Mouse (Mus musculus) liver, adult 2 months (tissue): Measurements from ENCODE around the gene Nfatc2. TPM values are rescaled to one million over a fixed set of nuclear protein-coding genes. Genes with fewer than 3 reads are reported as not detected.

Experiments
- DNase-seq: peaks from one replicate; pipeline ENCODE4 v3.0.0-alpha.2; 2011; ENCODE audit warnings: low read depth, low spot score; ENCODE audit errors: extremely low read depth
- H3K27ac ChIP-seq: fragments of 200-500 bp; replicated peaks from 2 replicates; pipeline ENCODE4 v1.5.1; 2012; ENCODE audit warnings: low read depth, mild to moderate bottlenecking, control low read depth, inconsistent platforms, low read length; ENCODE audit not compliant: insufficient read depth
- H3K27me3 ChIP-seq: fragments of 200-500 bp; 2 replicates; pipeline ENCODE4 v1.6.1; 2012; ENCODE audit warnings: mild to moderate bottlenecking, moderate library complexity, low read length, inconsistent platforms; ENCODE audit not compliant: control insufficient read depth, insufficient read depth
- H3K36me3 ChIP-seq: fragments of 200-500 bp; 2 replicates; pipeline ENCODE4 v1.6.1; 2012; ENCODE audit warnings: low read length, inconsistent platforms; ENCODE audit not compliant: control insufficient read depth, insufficient read depth
- H3K4me1 ChIP-seq: fragments of 200-500 bp; 2 replicates; pipeline ENCODE4 v1.6.1; 2011; ENCODE audit warnings: low read length; ENCODE audit not compliant: control insufficient read depth, insufficient read depth
- H3K4me3 ChIP-seq: fragments of 200-500 bp; 2 replicates; pipeline ENCODE4 v1.5.1; 2011; ENCODE audit warnings: low read depth, mild to moderate bottlenecking, control low read depth, low read length, moderate library complexity; ENCODE audit not compliant: insufficient read depth
- H3K79me2 ChIP-seq: fragments of 200-500 bp; 2 replicates; pipeline ENCODE4 v1.6.1; 2012; ENCODE audit warnings: inconsistent platforms, mild to moderate bottlenecking, low read length, moderate library complexity; ENCODE audit not compliant: control insufficient read depth, insufficient read depth
- H3K9ac ChIP-seq: fragments of 200-500 bp; 2 replicates; pipeline ENCODE4 v1.6.1; 2012; ENCODE audit warnings: low read depth, mild to moderate bottlenecking, control low read depth, inconsistent platforms, low read length
- CTCF ChIP-seq: fragments of 200-500 bp; IDR thresholded peaks from 2 replicates; pipeline ENCODE4 v1.5.1; 2011; ENCODE audit warnings: low read depth, low read length, control low read depth
- POLR2A ChIP-seq: fragments of 200-500 bp; IDR thresholded peaks from 2 replicates; pipeline ENCODE4 v1.6.1; 2011; ENCODE audit warnings: low read length, control low read depth; ENCODE audit not compliant: insufficient read depth; ENCODE audit errors: extremely low read depth
- WGBS: fragments of 180-500 bp; shearing (Covaris S2); methylation state at CpG from one replicate; pipeline ENCODE4 v1.1.7; 2018; 5-methylcytosine and 5-hydroxymethylcytosine counted together
- polyA plus RNA-seq: library from polyadenylated mRNA; depleted of rRNA; stranded (reverse); fragments of >200 nt; gene quantifications from 2 replicates; pipeline ENCODE4 v1.2.3, GENCODE M21; 2012
- total RNA-seq: library from RNA; depleted of rRNA; stranded (reverse); fragments of >200 nt; gene quantifications from 2 replicates; pipeline ENCODE4 v1.2.3, GENCODE M21; 2014

Nfatc2 gene
- total and polyA plus RNA-seq, 2 experiments: 0.09 to 0.20 TPM

- DNase-seq: no peak
- no peak overlapping the region for H3K4me3 ChIP-seq
- no peaks in the 10 kb centered on the region for H3K27me3 ChIP-seq
- peaks cover 5% of the 10 kb centered on the region for H3K4me1 ChIP-seq
- H3K79me2 ChIP-seq: no peaks in the 10 kb centered on the region
- H3K27ac ChIP-seq: no peak overlapping the region
- no peak overlapping the region for H3K9ac ChIP-seq
- 64% methylated on average over 13 of the region's 13 CpGs for WGBS
- no peaks in the 10 kb centered on the region for H3K36me3 ChIP-seq
- no peak for TF ChIP-seq POLR2A
- TF ChIP-seq CTCF: no peak
Observed at GRCm38 (mm10) chr2:168613092-168613880, 11.8 kb upstream of the Nfatc2 start.

DNA sequence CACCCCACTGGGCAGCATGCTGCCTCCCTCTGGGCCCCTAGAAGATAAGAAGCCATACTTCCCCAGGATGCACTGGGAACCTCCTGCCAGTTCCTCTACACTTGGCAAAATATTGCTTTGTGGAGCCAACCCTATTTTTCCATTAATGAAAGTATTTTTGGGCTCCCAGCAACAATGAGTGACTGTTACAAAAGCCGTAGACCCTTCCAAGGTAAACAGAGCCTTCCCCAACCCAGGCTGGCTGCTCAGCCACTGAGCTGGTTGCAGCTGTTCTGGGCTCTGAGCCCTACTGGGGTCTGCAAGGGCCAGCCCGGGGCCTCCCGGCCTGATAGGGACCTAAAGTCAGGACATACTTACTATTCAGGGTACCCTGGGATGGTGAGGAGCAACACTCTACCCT is 9.5 kb upstream of the Nfatc2 start:
- Histone ChIP-seq H3K27ac (no peak overlapping the region), H3K4me3 (no peak overlapping the region), H3K79me2 (no peaks in the 10 kb centered on the region), H3K4me1 (peaks cover 5% of the 10 kb centered on the region), H3K9ac (no peak overlapping the region), H3K27me3 (no peaks in the 10 kb centered on the region), H3K36me3 (no peaks in the 10 kb centered on the region)
- 79% methylated on average over 3 of the region's 3 CpGs for WGBS
- no peak for TF ChIP-seq CTCF
- no peak for TF ChIP-seq POLR2A
- no peak for DNase-seq

DNA sequence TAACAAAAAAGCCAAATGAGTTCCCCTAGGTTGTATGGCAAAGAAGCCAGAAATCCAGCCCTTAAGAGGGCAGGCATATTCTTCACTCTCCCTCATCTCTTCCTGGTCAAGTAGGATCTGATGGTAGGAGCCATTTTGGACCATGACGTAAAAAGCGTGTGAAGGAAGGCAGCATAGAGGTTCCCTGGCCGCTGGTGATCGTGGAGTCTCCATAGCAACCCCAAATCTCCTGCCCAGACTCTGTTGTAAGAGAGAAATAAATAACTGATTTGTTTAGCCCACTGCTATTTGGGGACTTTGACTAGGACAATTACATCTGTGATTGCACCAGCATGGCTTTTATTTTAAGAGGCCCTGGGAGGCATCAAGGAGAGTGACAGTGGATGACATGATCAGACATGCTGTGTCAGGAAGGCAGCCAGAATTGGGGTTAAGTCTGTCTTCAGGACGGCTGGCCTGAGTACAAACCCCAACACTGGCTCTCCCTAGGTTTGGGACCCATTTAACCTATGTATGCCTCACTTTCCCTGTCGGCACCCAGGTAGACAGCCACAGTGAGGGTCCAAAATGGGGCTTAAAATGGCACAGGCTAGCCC is 8.3 kb upstream of the Nfatc2 start:
- Histone ChIP-seq H3K9ac (no peak overlapping the region), H3K4me1 (peaks cover 5% of the 10 kb centered on the region), H3K79me2 (no peaks in the 10 kb centered on the region), H3K27me3 (no peaks in the 10 kb centered on the region), H3K4me3 (no peak overlapping the region), H3K36me3 (no peaks in the 10 kb centered on the region), H3K27ac (no peak overlapping the region)
- WGBS: 61% methylated on average over 6 of the region's 6 CpGs
- TF ChIP-seq CTCF (no peak), POLR2A (no peak)
- peak; percentile 50 for DNase-seq

GRCm38 (mm10) chr2:168608125-168608564 is 6.7 kb upstream of the Nfatc2 start:
- no peaks in the 10 kb centered on the region for H3K36me3 ChIP-seq
- no peak overlapping the region for H3K4me3 ChIP-seq
- H3K9ac ChIP-seq: no peak overlapping the region
- H3K27ac ChIP-seq: no peak overlapping the region
- peaks cover 5% of the 10 kb centered on the region for H3K4me1 ChIP-seq
- H3K79me2 ChIP-seq: no peaks in the 10 kb centered on the region
- H3K27me3 ChIP-seq: no peaks in the 10 kb centered on the region
- no peak for DNase-seq
- WGBS: 77% methylated on average over 9 of the region's 9 CpGs
- TF ChIP-seq CTCF: no peak
- no peak for TF ChIP-seq POLR2A

DNA sequence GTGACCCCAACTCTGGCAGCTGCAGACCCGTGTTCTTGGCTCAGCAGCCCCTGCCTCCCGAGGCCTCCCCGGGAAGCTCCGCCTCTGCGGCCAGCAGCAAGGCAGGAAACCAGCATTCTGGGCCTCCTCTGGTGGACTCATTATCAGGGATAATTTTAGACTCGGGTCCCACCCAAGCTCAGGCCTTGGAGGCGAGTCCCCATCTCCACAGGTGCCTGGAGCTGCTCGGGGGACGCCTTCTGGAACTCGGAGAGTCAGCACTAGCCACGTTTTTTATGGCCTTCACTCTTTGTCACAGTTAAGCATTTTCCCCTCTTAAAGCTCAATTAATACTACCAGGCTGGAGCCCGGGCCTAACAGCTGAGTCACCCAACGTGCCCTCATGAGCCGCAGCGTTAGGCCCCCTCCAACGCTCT is 3.2 kb upstream of the Nfatc2 start:
- 60% methylated on average over 16 of the region's 16 CpGs for WGBS

DNA sequence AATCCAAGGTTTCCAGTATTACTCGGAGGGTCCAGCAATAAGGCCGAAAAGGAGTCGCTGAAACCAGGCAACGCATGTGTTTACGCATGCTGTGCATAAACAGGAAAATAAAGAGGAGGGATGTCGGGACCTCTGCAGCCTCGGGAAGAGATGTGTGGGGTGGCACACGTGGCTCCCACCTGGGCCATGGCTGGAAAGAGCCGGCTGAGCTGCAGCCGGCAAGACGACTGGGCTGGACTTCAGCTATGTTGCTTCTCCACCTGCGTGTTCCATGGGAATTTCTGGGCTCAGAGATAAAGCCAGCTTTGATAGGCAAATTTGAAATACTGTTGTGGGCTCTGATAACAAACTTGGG is 907 bp upstream of the Nfatc2 start:
- TF ChIP-seq POLR2A (no peak), CTCF (no peak)
- H3K9ac ChIP-seq: no peak overlapping the region
- H3K27me3 ChIP-seq: peaks cover 9% of the 10 kb centered on the region
- DNase-seq: no peak
- no peaks in the 10 kb centered on the region for H3K4me1 ChIP-seq
- H3K27ac ChIP-seq: no peak overlapping the region
- no peaks in the 10 kb centered on the region for H3K79me2 ChIP-seq
- H3K4me3 ChIP-seq: no peak overlapping the region
- no peaks in the 10 kb centered on the region for H3K36me3 ChIP-seq
- 32% methylated on average over 12 of the region's 12 CpGs for WGBS

More for the DNA sequence above, 3.2 kb upstream of the Nfatc2 start:
- H3K36me3 ChIP-seq: no peaks in the 10 kb centered on the region
- no peak overlapping the region for H3K4me3 ChIP-seq
- peaks cover 9% of the 10 kb centered on the region for H3K27me3 ChIP-seq
- TF ChIP-seq POLR2A (no peak), CTCF (no peak)
- peaks cover 5% of the 10 kb centered on the region for H3K4me1 ChIP-seq
- no peak for DNase-seq
- no peak overlapping the region for H3K9ac ChIP-seq
- H3K27ac ChIP-seq: no peak overlapping the region
- H3K79me2 ChIP-seq: no peaks in the 10 kb centered on the region
